ENCODE assay signal across 8 mouse cellular contexts in the genomic region with DNA sequence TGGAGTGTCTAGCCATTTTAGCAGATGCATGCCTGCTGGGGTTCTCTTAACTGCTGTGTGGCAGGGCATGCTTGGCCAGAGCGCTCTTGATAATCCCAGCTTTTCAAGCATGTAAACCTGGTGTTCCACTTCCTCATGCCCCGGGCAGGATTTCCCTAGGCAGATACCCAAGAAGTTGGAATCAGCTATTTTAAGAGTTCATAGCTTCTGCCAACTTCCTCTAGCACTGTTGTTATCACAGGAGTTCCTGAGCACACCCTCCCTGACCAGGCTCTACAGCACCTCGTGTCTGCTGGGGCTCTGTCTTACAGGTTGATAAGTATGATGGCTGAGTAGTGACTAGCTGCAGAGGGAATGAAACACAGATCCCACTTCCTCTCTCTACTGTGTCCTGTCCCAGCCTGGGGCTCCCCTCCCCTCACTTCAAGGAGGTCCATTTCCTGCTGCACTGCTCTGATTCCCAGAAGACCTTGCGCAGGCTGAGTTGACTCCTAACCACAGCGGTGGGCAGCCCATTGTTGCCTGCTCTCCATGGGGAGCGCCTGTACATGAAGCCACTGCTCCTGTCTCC.
DNase-seq lines count a peak whose midpoint lies in the region; ATAC-seq lines count a peak whose summit lies in the region.

No protein-coding gene starts in this region.

- H3K27me3 ChIP-seq in lung, embryonic 16.5 days (ENCODE audit: control insufficient read depth, insufficient read depth, low read depth, low read length), result no peaks in the 10 kb centered on the region

- no peak overlapping the region for H3K9ac ChIP-seq in lung, embryonic 16.5 days (ENCODE audit: low read length)

- peak overlapping the region; percentile 54 for H3K27ac ChIP-seq in lung, embryonic 16.5 days (ENCODE audit: low read length)

- 39% methylated on average over 6 of the region's 6 CpGs for WGBS in lung, embryonic 16.5 days

- H3K9me3 ChIP-seq in lung, embryonic 16.5 days (ENCODE audit: control insufficient read depth, low read length), result no peaks in the 10 kb centered on the region

- H3K36me3 ChIP-seq in lung, embryonic 16.5 days (ENCODE audit: control insufficient read depth, insufficient read depth, low read length), result no peaks in the 10 kb centered on the region

- peaks cover 19% of the 10 kb centered on the region for H3K4me1 ChIP-seq in lung, embryonic 16.5 days (replicated peaks; ENCODE audit: control insufficient read depth, insufficient read depth, low read length)

- H3K4me2 ChIP-seq in lung, embryonic 16.5 days (ENCODE audit: low read depth, low read length), result no peak overlapping the region

- H3K4me3 ChIP-seq in lung, embryonic 16.5 days (ENCODE audit: low read length), result no peak overlapping the region

- DNase-seq in 416B (ENCODE audit: low read depth), result peak; percentile 73
- peak; percentile 31 for DNase-seq in brain, adult 2 months (ENCODE audit: low read depth, low spot score)
- DNase-seq in kidney, adult 11 months, result peak; percentile 45
- DNase-seq in testis, postnatal 14 days (ENCODE audit: low spot score), result no peak
- DNase-seq in gastrocnemius, adult 8-10 months (ENCODE audit: low spot score in 2 of 2), result no peak
- DNase-seq in urinary bladder, postnatal 25 days (ENCODE audit: low spot score), result no peak
- no peak for DNase-seq in cerebellum, postnatal 4 days (ENCODE audit: low spot score in 2 of 2)

- ATAC-seq in lung, embryonic 16.5 days (ENCODE audit: low read depth), result peak; percentile 71

Comparison
In these comparisons a context has a peak if more than half of its experiments do, and no peak if none do; other contexts are left out.
1. DNase-seq: peak in 416B (single experiment), brain, adult 2 months (single experiment) and kidney, adult 11 months (single experiment); none in testis, postnatal 14 days (single experiment), gastrocnemius, adult 8-10 months (0 of 2), urinary bladder, postnatal 25 days (single experiment) and cerebellum, postnatal 4 days (0 of 2).